In genomic region chr9:121132549-121132948, GRCm38 (mm10) we compare ENCODE assay signal across 14 mouse cellular contexts.
"Had no signal": no experiment of that assay in that cellular context is flagged by ENCODE, and none has a peak within 500 bp of the region (broad histone marks: within the 10 kb centered on the region; RNA-seq: fewer than 3 reads in every experiment).

No protein-coding gene starts in this region.

- ATAC-seq: liver, embryonic 12.5 days; midbrain, embryonic 13.5 days had no signal

- H3K9ac ChIP-seq: limb, embryonic 13.5 days; liver, embryonic 12.5 days; liver, embryonic 15.5 days; midbrain, embryonic 13.5 days had no signal

- H3K27me3 ChIP-seq: limb, embryonic 13.5 days; liver, embryonic 12.5 days; liver, embryonic 15.5 days; midbrain, embryonic 13.5 days had no signal

- H3K27ac ChIP-seq: limb, embryonic 10.5 days; limb, embryonic 13.5 days; liver, embryonic 12.5 days; liver, embryonic 15.5 days; macrophage; midbrain, embryonic 13.5 days had no signal

- H3K9me3 ChIP-seq: limb, embryonic 10.5 days; limb, embryonic 13.5 days; liver, embryonic 15.5 days; midbrain, embryonic 13.5 days had no signal

- H3K4me1 ChIP-seq: limb, embryonic 13.5 days; liver, embryonic 12.5 days; liver, embryonic 15.5 days had no signal

- H3K4me3 ChIP-seq: limb, embryonic 10.5 days; limb, embryonic 13.5 days; liver, embryonic 12.5 days; liver, embryonic 15.5 days; midbrain, embryonic 13.5 days had no signal

- H3K36me3 ChIP-seq: limb, embryonic 10.5 days; limb, embryonic 13.5 days; liver, embryonic 12.5 days; liver, embryonic 15.5 days; midbrain, embryonic 13.5 days had no signal

- DNase-seq: kidney, adult 11 months; kidney, adult 9 months; kidney, postnatal 14 days; kidney, postnatal 4 days; liver; lung, adult 18-20 months; lung, postnatal 14 days; thymus, postnatal 36 days had no signal

- H3K4me2 ChIP-seq: limb, embryonic 13.5 days; liver, embryonic 12.5 days; liver, embryonic 15.5 days; midbrain, embryonic 13.5 days had no signal
